Mouse (Mus musculus): ENCODE measurements around the gene Ky.

The Ky gene

GRCm38 (mm10) chr9:102505700-102506585, at the start of gene Ky:
Ky (plus strand) TSS chr9:102505750.
- DNase-seq = peak; percentile 28

DNA sequence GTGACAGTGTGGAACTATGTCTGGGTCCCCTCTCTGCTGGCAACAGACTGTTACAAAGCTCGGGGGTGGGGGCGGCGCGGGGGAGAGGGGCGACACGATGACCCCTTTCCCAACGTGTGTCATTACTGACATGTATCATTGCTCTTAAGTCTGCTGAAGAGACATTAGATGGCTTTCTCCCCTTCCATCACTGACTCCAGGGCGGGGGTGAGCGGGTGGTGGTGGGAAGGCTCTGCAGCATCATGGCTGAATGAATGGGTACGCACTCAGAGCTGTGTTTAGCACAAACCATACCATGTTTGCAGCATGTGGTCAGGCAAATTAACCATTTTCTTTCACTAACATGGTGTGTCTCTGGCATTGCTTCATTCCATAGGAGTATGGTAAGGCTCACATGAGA, 43.3 kb upstream of the Ky start:
- DNase-seq = no peak

- no peak for DNase-seq
Observed at GRCm38 (mm10) chr9:102465044-102465443, 40.5 kb upstream of the Ky start.

DNA sequence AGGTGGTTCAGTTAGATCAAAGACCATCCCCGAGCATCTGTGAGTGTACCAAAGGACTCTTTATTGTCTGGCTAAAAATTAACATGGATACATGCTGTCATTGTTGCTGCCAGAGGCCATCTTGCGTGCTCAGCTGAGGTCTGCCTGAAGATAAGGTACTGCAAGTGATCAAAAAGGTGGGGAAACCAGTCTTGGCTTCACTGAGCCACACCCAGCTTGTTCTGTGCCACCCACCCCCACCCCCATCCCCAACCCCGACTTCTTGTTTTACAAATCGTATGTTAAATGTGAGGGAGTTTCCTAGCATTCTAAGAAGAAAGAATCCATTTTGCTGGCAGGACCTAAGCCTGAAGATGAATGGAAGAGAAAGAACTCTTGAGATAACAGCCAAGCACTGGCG, 39.8 kb upstream of the Ky start:
- DNase-seq = no peak

- DNase-seq = no peak
Observed at GRCm38 (mm10) chr9:102470076-102470819, 35.3 kb upstream of the Ky start.

GRCm38 (mm10) chr9:102477767-102478450, 27.6 kb upstream of the Ky start:
- no peak for DNase-seq

GRCm38 (mm10) chr9:102478451-102478835, 27.1 kb upstream of the Ky start:
- DNase-seq = no peak

DNA sequence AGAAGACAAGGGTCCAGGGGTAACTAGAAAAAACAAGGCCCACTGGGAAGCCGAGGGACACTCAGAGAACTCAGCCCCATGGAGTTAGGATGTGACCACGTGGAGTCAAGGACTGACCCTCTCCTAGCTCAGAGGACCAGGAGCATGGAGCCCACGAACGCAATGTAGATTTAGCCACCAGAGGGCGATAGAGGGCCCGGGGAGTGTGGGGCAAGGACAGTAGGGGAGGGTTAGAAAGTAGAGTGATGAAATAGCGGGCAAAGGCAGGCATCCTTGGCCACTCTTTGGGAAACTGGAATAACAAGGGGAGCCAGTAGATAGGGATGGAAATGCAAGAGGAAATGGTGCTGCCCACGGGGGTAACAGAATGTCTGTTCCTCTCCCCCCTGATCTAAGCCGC, 26.5 kb upstream of the Ky start:
- no peak for DNase-seq

DNA sequence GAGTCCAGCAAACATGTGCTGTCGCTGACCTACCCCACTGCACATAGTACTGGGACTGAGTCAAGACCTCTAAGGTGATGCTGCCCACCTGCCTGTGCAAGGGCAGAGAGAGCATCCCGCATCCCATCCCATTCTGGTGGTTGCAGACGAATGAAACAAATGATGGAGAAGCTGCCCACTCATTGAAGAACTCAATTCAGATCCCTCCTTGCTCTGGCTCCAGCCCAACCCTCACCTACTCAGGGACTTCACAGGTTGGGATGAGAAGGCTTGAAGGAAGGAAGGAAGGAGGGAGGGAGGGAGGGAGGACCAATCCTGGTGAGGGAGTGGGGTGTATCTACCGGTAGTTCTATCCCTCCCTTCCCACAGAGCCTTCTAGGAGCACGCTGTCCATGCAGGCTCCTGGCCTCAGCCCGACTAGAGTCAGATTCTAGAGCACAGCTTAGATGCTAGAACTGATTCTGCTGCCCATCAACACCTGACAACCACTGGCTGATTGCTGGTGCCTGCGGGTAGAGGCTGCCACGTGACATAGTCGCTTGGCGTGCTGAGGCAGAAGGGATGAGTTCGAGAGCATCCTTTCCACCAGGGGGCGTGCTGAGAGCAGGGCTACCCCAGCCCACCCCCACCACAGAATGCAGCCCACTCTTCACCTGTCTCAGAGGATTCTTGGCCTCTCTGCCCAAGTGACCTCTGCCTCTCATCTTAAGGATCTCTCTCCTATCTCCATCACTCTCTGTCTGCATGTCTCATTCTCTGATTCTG, 13.3 kb upstream of the Ky start:
- DNase-seq = no peak

DNA sequence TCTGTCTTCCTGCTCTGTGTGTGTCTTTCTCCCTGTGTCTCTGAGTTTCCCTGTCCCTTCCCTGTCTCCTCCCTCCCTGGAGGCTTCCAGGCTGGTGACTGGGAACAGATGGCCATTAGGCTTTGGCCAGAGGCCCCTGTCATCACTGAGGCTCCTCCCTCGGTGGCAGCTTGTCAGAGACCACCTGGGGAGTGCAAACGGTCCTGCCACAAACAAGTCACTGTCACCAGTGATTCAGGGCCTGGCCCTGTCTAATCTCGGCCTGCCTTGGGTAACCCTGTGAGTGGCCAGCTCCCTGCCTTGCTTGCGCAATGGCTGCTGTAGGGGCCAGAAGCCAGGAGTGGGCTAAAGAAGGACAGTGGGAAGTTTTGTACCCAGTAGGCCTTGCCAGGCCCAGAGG, 12.5 kb upstream of the Ky start:
- DNase-seq = peak; percentile 94

DNA sequence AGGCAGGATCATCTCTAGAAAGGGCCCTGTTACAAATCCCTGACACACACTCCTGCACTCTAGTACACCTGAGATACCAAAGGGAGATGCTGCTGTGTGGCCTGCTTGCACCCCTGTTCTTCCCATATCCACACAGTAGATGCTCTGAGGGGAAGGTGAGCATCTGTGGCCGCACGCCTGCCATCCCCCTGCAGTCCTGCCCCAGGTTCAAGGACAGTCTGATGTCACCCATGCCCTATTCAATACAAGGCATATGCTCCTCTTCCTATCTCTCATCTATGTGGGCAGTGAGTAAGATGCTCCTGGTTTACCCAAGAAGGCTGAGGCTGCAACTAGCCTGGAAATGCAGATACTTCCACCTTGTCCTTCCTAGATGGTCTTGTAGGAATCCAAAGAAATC, 11.6 kb upstream of the Ky start:
- no peak for DNase-seq

GRCm38 (mm10) chr9:102494454-102494853, 11.1 kb upstream of the Ky start:
- DNase-seq = no peak

DNA sequence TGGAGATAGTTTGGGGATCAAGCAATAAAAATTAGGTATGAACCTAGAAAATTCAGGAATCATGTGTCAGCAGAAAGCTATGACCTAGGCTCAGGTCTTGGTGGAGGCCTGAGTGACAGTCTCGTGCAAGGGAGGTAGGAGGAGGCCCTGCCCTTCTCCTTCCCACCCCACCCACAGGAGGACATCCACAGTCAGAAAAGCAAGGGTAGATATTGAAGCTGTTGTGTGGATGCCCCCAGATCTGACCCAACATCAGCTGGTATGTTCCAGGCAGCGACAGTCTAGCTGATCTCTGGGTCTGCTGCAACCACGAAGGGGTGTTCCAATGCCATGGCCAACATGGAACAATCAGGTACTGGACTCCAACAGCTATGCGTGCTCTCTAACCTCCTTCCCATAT, 10.3 kb upstream of the Ky start:
- no peak for DNase-seq

GRCm38 (mm10) chr9:102496481-102497041, 9.0 kb upstream of the Ky start:
- peak; percentile 26 for DNase-seq

DNA sequence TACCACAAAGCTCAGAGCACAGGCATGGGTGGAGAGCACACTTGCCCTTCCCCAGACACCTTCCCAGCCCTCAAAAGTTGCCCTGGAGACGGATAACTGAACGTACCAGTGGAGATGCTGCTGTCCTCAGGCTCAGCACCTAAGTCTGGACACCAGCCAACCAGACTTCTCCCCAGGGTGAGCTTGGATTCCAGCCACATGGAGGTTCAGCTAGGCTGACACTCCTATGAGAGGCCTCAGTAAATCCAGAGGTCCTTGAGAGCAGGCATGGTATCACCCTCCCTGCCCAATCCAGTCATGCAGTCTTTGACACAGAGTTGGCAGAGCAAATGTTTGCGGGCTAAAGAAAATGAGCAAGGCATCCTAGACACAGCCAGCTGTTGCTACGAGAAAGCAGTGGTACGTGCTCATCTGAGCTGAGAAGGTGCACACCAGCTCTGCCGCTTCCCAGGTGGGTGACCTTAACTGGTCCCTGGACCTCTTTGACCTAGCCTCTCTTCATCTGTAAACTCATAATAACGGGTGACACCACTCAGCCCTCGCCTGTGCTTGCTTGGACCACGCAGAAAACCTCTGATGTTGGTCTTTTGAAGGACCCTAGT, 8.4 kb upstream of the Ky start:
- DNase-seq = no peak

GRCm38 (mm10) chr9:102497833-102498430, 7.6 kb upstream of the Ky start:
- DNase-seq = no peak

DNA sequence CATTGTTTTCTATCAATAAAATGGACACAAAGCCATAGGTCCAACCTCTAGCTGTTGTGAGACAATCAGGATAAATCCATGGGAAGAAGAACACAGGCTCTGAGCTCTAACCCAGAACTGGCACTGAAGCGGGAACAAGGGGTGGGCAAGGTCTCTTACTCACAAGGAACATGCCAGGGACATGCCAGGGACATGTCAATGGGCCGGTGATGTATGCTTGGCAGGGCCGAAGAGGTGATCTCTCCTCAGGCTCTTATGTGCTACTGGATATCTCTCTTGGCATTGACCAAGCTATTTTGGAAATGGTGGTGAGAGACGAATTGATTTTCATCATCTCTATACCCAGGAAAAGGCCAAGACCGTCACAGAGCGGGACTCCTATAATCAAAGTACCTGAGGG, 6.8 kb upstream of the Ky start:
- no peak for DNase-seq

GRCm38 (mm10) chr9:102499266-102499665, 6.3 kb upstream of the Ky start:
- DNase-seq = peak; percentile 53

GRCm38 (mm10) chr9:102499746-102500145, 5.8 kb upstream of the Ky start:
- no peak for DNase-seq

DNA sequence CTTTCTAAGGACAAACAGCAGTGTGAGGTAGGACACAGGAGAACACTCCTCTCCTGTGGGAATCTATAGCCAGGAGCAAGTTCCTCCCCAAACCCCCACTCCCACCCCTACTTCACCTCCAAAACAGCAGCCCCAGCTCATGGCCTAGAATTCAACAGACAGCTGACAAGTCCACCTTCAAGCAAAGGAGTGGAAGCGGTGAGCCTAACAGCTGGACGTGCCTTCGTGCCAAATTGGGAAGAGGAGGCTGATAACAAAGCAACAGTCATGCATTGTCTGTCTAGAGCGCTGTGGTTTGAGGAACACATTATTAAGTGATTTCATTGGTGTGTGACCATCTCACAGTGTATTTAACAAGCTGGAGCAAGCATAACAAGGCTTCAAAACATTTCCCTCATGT, 4.4 kb upstream of the Ky start:
- DNase-seq = no peak

DNA sequence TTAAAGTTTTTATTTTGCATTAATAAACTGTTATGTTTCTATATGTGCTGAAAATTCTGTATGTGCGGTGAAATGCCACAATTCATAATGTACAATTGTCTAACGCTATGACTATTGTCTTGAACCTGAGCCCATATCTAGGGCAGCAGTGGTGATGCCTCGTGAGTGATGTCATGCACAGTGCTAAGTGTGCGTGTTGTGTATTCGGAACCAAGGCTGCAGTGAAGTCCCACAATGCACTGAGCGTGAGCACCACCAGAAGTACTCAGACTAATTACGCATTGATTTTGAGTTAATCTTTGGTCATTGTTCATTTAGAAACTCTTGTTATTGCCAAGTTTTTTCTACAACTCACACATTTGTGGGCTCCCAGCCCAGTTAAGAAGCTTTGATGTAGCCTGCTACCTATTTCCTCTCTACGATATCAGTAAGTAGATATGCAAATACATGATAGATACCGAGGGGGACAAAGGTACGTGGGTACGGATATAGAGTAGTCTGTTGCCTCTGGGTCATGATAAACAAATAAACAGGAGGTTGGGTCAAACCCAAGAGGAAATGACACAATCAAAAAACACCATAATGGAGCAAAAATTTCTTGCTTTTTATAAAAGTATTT, 3.4 kb upstream of the Ky start:
- no peak for DNase-seq

Measured in cerebellum, adult 9-11 months (tissue).